Mouse (Mus musculus): ENCODE measurements around the gene Syn3. TPM values are rescaled to one million over a fixed set of nuclear protein-coding genes. Genes with fewer than 3 reads are reported as not detected.

The Syn3 gene
- total and polyA plus RNA-seq, 2 experiments from 2014 or later = 22.0 to 67.0 TPM

- ATAC-seq (ENCODE audit: low FRiP score) = no peak
Observed at GRCm38 (mm10) chr10:86065661-86066060, 433.0 kb downstream of the Syn3 start.

DNA sequence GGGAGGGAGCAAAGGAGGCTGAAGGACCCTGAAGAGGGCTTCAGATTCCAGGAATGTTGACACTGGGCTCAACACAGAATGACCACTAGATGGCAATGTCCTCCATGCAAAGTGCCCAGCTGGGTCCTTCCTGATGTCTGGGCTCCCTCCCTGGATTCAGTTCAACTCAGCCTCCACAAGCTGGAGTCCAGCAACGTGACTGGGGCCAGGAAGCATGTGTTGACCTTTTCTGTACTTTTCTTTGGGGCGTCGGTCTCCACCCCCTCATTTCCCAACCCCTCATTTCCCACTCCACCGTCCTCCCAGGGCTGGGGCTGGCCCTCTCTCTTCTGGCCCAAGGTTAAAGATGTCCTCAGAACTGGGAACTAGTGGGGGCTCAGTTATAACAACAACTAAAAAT, 433.8 kb downstream of the Syn3 start:
- no peaks in the 10 kb centered on the region for H3K9me3 ChIP-seq (ENCODE audit: low read length)
- no peaks in the 10 kb centered on the region for H3K4me1 ChIP-seq (ENCODE audit: insufficient read depth, low read length)
- no peak overlapping the region for H3K27ac ChIP-seq (ENCODE audit: low read depth, low read length)
- no peaks in the 10 kb centered on the region for H3K27me3 ChIP-seq (ENCODE audit: insufficient read depth, low read length)
- WGBS = 5% methylated on average over 4 of the region's 4 CpGs
- no peak overlapping the region for H3K4me2 ChIP-seq (ENCODE audit: low read depth, low read length, poor library complexity, severe bottlenecking)
- 0 out of 2 replicates have a peak, but pooled peaks cover 17% of the 10 kb centered on the region for H3K36me3 ChIP-seq (ENCODE audit: insufficient read depth, low read length)
- TF ChIP-seq CTCF (IDR thresholded peaks at IDR 0.05) = peak; percentile 97
- ATAC-seq (ENCODE audit: low FRiP score) (peak; percentile 81), DNase-seq (ENCODE audit: low spot score) (peak; percentile 91)
- no peak overlapping the region for H3K4me3 ChIP-seq (ENCODE audit: low read depth, low read length)
- H3K9ac ChIP-seq (replicated peaks; ENCODE audit: low read length, poor library complexity, severe bottlenecking) = no peak overlapping the region

More at GRCm38 (mm10) chr10:86065661-86066060, 433.0 kb downstream of the Syn3 start:
- Histone ChIP-seq H3K27me3 (ENCODE audit: insufficient read depth, low read length) (no peaks in the 10 kb centered on the region), H3K9ac (replicated peaks; ENCODE audit: low read length, poor library complexity, severe bottlenecking) (no peak overlapping the region), H3K4me1 (ENCODE audit: insufficient read depth, low read length) (no peaks in the 10 kb centered on the region), H3K4me3 (ENCODE audit: low read depth, low read length) (no peak overlapping the region), H3K4me2 (ENCODE audit: low read depth, low read length, poor library complexity, severe bottlenecking) (no peak overlapping the region), H3K36me3 (ENCODE audit: insufficient read depth, low read length) (0 out of 2 replicates have a peak, but pooled peaks cover 15% of the 10 kb centered on the region), H3K9me3 (ENCODE audit: low read length) (no peaks in the 10 kb centered on the region), H3K27ac (ENCODE audit: low read depth, low read length) (no peak overlapping the region)
- 89% methylated on average over 1 of the region's 1 CpGs for WGBS
- DNase-seq (ENCODE audit: low spot score) = no peak
- 0 out of 2 replicates have a peak, but pooled peaks have one; percentile 24 for TF ChIP-seq CTCF (IDR thresholded peaks at IDR 0.05)

- H3K4me2 ChIP-seq (ENCODE audit: low read depth, low read length, poor library complexity, severe bottlenecking) = no peak overlapping the region
- no peak overlapping the region for H3K9ac ChIP-seq (replicated peaks; ENCODE audit: low read length, poor library complexity, severe bottlenecking)
- H3K36me3 ChIP-seq (ENCODE audit: insufficient read depth, low read length) = 0 out of 2 replicates have a peak, but pooled peaks cover 17% of the 10 kb centered on the region
- no peak overlapping the region for H3K27ac ChIP-seq (ENCODE audit: low read depth, low read length)
- no peak for DNase-seq (ENCODE audit: low spot score)
- TF ChIP-seq CTCF (IDR thresholded peaks at IDR 0.05) = no peak
- no peak for ATAC-seq (ENCODE audit: low FRiP score)
- WGBS = 98% methylated on average over 8 of the region's 8 CpGs
- H3K4me1 ChIP-seq (ENCODE audit: insufficient read depth, low read length) = no peaks in the 10 kb centered on the region
- H3K27me3 ChIP-seq (ENCODE audit: insufficient read depth, low read length) = no peaks in the 10 kb centered on the region
- H3K4me3 ChIP-seq (ENCODE audit: low read depth, low read length) = no peak overlapping the region
- H3K9me3 ChIP-seq (ENCODE audit: low read length) = no peaks in the 10 kb centered on the region
Observed at GRCm38 (mm10) chr10:86063018-86063384, 435.7 kb downstream of the Syn3 start.

- 71% methylated on average over 5 of the region's 5 CpGs for WGBS
- H3K36me3 ChIP-seq (ENCODE audit: insufficient read depth, low read length) = peaks cover 15% of the 10 kb centered on the region
- DNase-seq (ENCODE audit: low spot score) (no peak), ATAC-seq (ENCODE audit: low FRiP score) (no peak)
- H3K4me2 ChIP-seq (ENCODE audit: low read depth, low read length, poor library complexity, severe bottlenecking) = no peak overlapping the region
- no peaks in the 10 kb centered on the region for H3K9me3 ChIP-seq (ENCODE audit: low read length)
- H3K27me3 ChIP-seq (ENCODE audit: insufficient read depth, low read length) = no peaks in the 10 kb centered on the region
- H3K4me3 ChIP-seq (ENCODE audit: low read depth, low read length) = no peak overlapping the region
- H3K4me1 ChIP-seq (ENCODE audit: insufficient read depth, low read length) = no peaks in the 10 kb centered on the region
- H3K9ac ChIP-seq (replicated peaks; ENCODE audit: low read length, poor library complexity, severe bottlenecking) = no peak overlapping the region
- H3K27ac ChIP-seq (ENCODE audit: low read depth, low read length) = no peak overlapping the region
- TF ChIP-seq CTCF (IDR thresholded peaks at IDR 0.05) = no peak
Observed at GRCm38 (mm10) chr10:86062261-86063017, 436.3 kb downstream of the Syn3 start.

GRCm38 (mm10) chr10:86060267-86060666, 438.4 kb downstream of the Syn3 start:
- no peak for TF ChIP-seq CTCF (IDR thresholded peaks at IDR 0.05)
- Histone ChIP-seq H3K36me3 (ENCODE audit: insufficient read depth, low read length) (peaks cover 34% of the 10 kb centered on the region), H3K4me1 (ENCODE audit: insufficient read depth, low read length) (no peaks in the 10 kb centered on the region), H3K9me3 (ENCODE audit: low read length) (no peaks in the 10 kb centered on the region), H3K27me3 (ENCODE audit: insufficient read depth, low read length) (no peaks in the 10 kb centered on the region), H3K4me3 (ENCODE audit: low read depth, low read length) (no peak overlapping the region), H3K4me2 (ENCODE audit: low read depth, low read length, poor library complexity, severe bottlenecking) (no peak overlapping the region), H3K27ac (ENCODE audit: low read depth, low read length) (no peak overlapping the region), H3K9ac (replicated peaks; ENCODE audit: low read length, poor library complexity, severe bottlenecking) (no peak overlapping the region)
- ATAC-seq (ENCODE audit: low FRiP score) = no peak
- WGBS = 62% methylated on average over 3 of the region's 3 CpGs
- DNase-seq (ENCODE audit: low spot score) = no peak

GRCm38 (mm10) chr10:86057712-86058111, 441.0 kb downstream of the Syn3 start:
- Histone ChIP-seq H3K27ac (ENCODE audit: low read depth, low read length) (no peak overlapping the region), H3K4me2 (ENCODE audit: low read depth, low read length, poor library complexity, severe bottlenecking) (no peak overlapping the region), H3K9me3 (ENCODE audit: low read length) (no peaks in the 10 kb centered on the region), H3K4me1 (ENCODE audit: insufficient read depth, low read length) (no peaks in the 10 kb centered on the region), H3K36me3 (ENCODE audit: insufficient read depth, low read length) (peaks cover 46% of the 10 kb centered on the region), H3K27me3 (ENCODE audit: insufficient read depth, low read length) (no peaks in the 10 kb centered on the region), H3K4me3 (ENCODE audit: low read depth, low read length) (no peak overlapping the region), H3K9ac (replicated peaks; ENCODE audit: low read length, poor library complexity, severe bottlenecking) (no peak overlapping the region)
- ATAC-seq (ENCODE audit: low FRiP score) = no peak
- no peak for TF ChIP-seq CTCF (IDR thresholded peaks at IDR 0.05)
- WGBS = 60% methylated on average over 2 of the region's 2 CpGs
- no peak for DNase-seq (ENCODE audit: low spot score)
